Mouse (Mus musculus) spleen, adult 2 months (tissue): ENCODE results near the gene Ift140.

Experiments
- CTCF ChIP-seq: fragments of 200-500 bp; IDR thresholded peaks from 2 replicates; pipeline ENCODE4 v1.5.1; 2011; ENCODE audit warnings: mild to moderate bottlenecking, inconsistent platforms; ENCODE audit not compliant: insufficient read depth, insufficient read length, insufficient replicate concordance; ENCODE audit errors: extremely low read depth
- POLR2A ChIP-seq: fragments of 200-500 bp; IDR thresholded peaks from 2 replicates; pipeline ENCODE4 v1.6.1; 2011; ENCODE audit warnings: low read depth, low read length, inconsistent platforms

GRCm38 (mm10) chr17:25114908-25115645 lies 99.2 kb downstream of the Ift140 start:
- TF ChIP-seq CTCF (no peak), POLR2A (no peak)
